Mouse (Mus musculus) embryonic fibroblast, embryonic 13.5 days (primary cell): Measurements from ENCODE around the gene Ambra1.

Experiments
- CTCF ChIP-seq: IDR thresholded peaks from 2 replicates; pipeline ENCODE4 v1.5.1; 2011; ENCODE audit warnings: mild to moderate bottlenecking, control low read depth, low read length, moderate library complexity, borderline replicate concordance; ENCODE audit not compliant: insufficient read depth
- POLR2A ChIP-seq: IDR thresholded peaks from 2 replicates; pipeline ENCODE4 v1.6.1; 2011; ENCODE audit warnings: low read depth, mild to moderate bottlenecking, control low read depth, low read length, moderate library complexity

GRCm38 (mm10) chr2:91729571-91729970, 363 bp upstream of the Ambra1 start:
- TF ChIP-seq CTCF (no peak), POLR2A (no peak)
